Mouse (Mus musculus) cerebellum, postnatal 36 days (tissue): ENCODE results near the gene Ctnnbl1.
A peak's percentile ranks its signal among the peaks of the same experiment; 100 is the strongest.

ENCODE experiments used
- DNase-seq, 2 experiments: peaks; one replicate each; pipeline ENCODE4 v3.0.0; 2021 to 2022; ENCODE audit warnings: mixed read lengths in 2 of 2

Ctnnbl1 gene

DNA sequence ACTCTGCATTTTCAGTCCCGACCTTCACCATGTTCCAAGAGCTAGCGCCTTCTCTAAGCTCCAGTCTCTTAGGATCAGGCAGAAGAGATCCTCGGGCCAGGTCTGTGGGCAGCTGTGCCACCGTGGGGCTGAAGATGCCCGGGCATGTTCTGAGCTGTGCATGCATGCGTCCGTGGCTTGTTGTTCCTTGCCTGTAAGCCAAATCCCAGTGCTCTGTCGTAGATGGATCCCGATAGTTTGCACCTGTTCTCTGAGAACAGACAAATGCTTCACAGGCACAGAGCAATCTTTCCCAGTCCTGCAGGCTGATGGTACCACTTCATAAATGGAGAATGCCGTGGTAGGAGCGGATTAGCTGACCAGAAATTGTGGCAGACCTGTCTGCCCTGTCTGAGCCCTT lies 87.0 kb downstream of the Ctnnbl1 start:
- DNase-seq, result no peak

DNA sequence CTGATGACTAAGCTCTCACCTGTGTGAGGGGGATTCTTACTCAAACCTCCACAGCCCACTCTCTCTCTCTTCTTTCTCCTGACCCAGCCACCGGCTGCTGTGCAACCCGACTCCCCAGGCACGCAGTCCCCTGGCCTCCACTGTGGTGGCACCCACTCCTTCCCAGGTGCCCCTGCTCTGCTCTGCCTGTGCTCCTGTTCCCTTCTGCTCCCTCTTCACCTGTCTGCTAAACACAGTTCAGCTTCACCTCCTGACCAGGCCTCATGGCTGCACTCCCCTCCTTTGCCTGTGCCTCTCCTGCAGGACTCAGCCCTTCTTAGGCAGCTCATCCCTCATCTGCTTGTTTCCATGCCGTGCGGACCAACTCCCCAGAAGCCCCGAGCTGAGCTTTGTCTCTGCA lies 92.9 kb downstream of the Ctnnbl1 start:
- no peak for DNase-seq

DNA sequence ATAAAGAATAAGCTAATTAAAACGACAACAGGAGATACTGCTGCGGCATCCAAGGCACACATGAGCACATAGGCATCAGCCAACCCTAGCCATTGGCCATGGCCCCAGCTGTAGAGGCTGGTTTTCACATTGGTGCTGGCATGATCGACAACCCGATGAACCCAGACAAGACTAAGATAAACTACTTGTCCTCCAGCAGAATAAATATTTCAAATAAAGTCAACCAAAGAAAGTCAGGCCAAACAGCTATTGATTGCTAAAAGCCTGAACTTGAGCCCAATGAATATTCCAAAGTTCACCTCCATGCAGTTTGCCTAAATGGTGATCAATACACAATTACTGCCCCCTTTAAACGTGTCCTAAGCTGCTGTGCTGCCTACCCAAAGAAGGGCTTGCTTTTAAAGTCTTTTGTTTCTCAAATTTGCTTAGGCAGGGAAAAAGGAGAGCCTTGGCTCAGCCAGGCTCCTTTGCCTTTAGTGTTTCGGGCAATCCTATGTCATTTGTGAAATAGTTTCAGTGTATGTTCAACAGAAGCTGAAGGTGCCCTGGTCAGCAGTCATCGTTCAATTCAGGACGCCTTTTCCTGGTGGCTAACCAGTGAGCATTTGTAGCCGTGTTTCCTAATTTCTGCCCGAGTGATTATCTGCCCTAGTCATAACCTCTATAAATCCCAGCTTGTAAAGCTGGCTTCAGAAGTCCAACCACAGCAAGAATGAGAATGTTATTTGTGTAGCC lies 93.6 kb downstream of the Ctnnbl1 start:
- DNase-seq, result no peak

DNA sequence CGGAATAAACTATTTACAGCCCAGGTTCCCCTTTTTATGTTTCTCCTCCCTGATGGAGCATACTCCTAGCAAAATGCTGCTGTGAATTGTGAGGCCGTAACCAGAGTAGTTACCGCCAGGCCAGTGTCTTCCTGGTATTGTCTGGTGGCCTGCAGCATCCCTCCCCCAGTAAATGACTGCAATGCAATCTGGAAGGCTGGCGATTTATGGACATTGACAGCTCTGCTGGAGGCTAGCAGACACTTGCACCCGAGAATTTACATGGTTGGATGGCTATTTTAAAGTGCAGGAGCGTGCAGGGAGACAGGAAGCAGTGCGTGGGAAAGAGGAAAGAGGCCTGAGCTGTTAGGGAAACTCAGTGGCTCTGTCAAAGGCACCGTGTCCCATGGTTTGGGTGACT lies 99.8 kb downstream of the Ctnnbl1 start:
- no peak for DNase-seq

DNA sequence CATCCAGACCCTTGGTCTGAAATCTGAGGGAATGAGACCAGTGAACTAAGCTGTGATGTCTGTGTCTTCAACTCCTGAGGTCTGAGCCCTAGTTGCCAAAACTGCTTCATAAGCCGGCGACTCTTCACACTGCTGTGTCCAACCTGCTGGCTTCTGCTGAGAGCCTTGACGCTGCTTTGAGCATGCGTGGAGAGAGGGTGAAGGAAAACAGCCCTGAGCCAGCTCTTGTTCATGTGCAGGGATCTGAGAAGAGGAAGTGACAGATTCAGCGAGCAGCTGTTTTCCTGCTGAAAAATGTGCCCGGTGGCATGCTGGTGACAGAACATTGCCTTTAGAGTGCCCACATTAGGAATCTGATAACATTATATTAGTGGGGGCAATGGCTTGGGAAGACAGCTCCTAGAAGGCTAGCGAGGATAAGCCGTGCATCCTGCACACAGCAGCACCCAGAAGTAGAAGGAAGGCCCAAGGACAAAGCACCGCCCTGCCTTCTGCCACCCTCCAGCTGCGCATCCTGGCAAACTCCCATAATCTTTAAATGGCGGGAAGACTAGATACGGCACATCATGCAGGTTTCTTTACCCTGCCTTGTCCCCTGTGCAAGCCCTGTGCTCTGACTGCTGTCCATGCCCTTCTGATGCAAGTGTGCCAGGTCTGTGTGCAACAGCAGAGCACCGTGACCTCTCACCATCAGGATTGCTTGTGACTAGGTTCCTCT lies 101.2 kb downstream of the Ctnnbl1 start:
- no peak for DNase-seq

DNA sequence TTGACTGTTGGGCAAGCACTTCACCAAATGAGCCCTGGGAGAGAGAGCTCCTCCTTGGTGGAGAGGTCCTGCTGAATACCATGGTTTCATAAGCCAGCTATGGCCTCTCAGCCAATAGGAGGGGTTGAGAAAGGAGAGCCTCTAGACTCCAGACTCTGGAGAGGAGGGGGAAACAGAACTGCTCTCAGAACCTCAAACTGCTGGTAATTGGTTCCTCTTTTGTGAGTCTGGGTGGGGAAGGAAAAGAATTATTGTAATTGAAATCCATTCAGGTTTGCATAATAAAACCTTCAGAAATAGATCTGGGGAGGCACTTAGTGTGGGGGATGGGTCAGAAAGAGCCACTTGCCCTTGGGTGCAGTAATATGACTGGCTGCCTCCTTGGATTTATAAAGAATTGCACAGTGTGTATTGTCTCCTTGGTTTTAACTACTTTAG lies 103.5 kb downstream of the Ctnnbl1 start:
- no peak for DNase-seq

DNA sequence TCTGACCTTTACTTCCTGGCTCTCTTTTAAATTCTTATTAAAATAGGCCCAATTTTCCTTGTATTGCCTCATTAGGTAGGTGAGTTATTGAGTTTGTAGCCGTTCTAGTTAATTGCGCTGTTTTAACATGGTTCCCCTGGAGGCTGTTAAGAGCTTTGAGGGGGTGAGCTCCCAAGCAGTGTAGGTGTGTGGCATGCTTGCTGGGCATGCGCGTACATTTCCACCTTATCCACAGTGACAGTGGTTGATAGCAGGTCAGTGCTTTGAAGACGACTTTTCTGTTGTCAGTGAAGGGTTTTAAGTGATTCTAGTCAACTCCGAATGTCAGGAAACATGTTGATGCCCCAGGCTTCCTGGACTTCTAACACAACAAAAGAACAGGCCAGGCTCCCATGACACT lies 103.9 kb downstream of the Ctnnbl1 start:
- no peak for DNase-seq

DNA sequence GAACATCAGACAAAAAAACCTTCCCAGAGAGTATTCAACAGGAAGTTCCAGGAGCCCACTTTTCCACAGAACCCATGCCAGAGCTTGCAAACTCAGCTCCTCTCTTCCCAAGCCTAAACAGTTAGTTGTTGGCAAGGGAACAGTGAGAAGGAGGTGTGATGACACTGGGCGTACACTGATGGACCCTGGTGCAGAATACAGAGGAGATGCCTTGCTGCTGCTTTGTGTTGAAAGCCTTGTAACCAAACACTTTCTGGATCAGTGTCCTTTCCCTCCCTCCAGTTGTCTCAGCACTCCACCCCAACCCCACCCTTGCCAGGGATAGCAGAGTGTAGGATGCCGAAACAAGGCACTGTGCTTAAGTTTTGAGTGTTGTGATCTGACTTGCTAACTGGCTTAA lies 107.5 kb downstream of the Ctnnbl1 start:
- no peak for DNase-seq

DNA sequence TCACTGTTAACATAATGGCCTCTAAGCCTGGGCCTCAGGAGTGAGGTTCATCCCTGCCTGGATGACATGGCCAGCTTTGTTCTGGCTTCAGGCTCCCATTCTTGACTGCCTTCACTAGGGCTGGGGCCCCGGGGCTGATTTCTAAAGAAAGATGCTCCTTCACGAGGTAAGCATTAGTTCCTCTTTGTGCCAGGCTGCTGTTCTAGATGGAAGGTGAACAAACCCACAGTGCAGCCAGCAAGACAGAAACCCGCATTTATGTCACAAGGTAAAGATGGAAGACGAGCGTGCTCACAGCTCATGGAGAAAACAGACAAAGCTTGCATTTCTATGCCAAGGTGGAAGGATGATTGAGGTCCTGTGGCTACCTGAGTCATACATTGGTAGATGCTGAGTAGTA lies 108.6 kb downstream of the Ctnnbl1 start:
- no peak for DNase-seq

DNA sequence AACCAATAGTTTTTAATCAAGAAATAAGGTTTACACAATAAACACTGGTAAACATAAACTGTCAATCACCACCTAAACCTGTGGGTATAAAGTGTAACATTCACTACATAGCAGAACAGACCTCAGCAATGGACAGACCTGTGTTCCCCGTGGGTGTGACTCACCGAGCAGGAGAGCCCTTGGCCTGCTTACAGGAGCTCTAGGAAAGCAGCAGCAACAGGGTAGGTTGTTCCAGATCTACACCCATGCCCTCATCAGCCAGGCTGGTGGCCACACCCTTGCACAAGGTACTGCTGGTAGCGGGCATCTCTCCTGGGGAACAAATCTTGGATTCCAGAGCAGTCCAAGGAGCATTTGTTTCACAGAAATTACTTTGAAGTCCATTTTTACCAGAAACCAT lies 115.9 kb downstream of the Ctnnbl1 start:
- no peak for DNase-seq

DNA sequence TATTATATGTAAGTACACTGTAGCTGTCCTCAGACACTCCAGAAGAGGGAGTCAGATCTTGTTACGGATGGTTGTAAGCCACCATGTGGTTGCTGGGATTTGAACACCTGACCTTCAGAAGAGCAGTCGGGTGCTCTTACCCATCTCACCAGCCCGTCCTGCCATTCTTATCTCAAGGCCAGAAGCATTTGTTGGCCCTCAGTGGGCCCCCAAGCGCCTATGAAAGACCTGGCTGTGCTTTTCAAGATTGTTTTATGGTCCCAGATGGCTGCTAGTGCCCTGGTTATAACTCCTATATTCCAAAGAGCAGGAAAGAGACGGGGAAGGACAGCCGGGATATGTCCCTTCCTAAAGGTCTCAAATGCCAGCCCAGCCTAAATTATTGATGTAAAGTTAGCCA lies 118.6 kb downstream of the Ctnnbl1 start:
- no peak for DNase-seq

DNA sequence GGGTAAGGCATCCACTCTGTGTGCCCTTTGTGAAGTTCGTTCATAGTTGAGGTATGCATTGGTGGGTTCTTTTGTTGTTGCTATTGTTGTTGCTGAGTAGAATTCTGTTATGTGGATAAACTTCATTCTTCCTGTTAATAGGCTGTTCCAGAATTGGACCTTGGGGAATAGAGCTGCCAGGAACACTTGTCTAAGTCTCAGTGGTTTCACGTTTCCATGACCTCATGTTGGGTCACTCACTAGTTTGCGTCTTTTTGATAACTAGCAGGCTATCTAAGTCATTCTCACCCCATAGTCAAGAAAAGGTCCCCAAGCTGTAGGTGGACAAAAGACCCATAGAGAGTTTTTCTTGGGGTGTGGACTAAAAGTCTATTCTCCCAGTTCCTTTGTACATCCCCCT lies 120.3 kb downstream of the Ctnnbl1 start:
- no peak for DNase-seq

DNA sequence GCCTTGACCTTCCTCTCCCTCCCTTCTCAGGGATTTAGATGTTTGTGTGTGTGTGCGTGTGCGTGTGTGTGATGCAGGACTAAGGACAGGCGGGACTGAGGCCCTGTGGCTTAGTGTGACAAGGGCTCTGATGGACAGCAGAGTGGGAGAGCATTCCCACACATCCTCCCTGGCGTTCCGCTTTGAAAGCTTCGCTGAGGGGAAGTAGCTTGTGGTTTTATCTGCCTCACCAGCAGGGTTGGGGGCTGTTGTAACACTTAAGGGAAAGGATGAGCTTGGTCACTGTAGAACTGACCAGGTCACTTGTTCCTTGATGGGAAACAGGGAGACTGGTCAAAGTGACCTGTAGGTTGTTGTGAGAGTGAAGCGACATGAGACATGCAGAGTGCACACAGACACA lies 121.1 kb downstream of the Ctnnbl1 start:
- no peak for DNase-seq

DNA sequence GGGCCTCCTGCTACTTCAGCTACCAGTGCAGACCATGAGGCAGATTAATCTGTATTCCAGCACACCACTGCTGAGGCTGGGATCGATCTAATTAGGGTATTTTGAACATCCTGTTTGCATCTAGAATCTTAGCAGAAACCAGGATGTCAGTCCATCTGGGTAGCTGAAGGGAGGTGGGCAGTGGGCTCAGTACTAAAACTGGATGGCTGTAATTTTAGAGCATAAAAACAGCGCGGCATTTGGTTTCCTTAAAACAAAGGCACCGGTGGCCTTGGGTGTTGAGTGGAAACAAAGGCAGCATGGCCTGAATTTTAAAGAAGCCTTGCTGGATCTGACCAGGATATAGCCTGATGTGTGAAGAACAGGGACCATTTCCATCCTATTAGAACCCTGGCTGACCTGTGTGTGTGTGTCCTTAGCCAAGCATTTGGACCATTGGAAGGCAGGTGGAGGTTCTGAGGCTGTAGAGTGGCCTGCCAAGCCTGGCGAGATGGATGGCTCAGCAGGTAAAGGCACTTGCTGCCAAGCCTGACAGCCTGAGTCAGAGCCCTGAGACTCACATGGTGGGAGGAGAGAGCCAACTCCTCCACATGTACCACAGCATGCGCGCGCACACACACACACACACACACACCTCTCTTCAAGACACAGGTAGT lies 122.0 kb downstream of the Ctnnbl1 start:
- peak; percentile 92 for DNase-seq

DNA sequence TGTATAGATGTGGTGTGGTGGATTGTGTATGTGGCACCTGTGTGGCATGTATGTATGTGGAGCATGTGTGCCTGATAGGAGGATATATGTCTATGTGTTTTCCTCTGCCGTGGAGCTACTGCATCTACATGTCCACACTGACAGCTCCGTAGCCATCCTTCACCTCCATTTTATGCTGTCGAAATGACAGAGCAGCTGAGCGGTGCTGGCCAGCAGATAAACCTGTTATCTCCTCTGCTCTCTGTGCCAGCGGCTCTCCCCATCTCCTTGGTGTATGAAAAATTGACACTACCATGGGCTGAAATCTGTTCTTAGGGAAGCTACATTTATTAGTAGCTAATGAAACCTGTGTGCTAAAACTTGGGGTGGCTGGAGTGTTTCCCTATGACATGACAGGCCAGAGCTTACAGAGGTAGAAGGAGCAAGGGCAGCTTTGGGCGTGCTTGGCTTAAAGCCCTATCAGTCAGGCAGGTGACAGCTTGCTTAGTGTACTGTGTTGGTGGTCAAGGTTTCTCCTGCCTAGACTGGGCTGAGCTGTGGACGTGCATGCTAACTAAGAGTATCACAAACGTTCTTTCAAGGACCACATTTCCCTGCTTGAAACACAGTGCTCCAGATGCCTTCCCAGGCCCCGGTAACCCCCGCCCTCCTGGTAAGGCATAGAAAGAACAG lies 124.2 kb downstream of the Ctnnbl1 start:
- DNase-seq, result no peak

DNA sequence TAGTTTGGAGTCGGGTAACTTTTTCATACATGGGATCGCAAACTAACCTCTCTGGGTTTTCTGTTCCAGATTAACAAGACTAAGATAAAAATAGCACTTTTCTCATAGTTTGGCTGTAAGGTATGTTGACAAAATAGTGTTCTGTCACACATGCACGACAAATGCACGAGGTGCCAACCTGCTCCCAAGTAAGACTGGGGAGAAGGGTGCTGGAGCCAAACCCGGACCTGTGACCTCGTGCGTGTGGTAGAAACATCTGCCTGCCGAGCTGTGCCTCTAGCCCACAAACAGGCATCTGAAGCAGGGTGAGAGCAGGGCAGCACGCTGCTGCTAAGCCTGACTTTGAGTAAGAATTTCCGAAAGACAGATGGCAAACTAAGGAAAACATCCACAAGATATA lies 125.1 kb downstream of the Ctnnbl1 start:
- no peak for DNase-seq

DNA sequence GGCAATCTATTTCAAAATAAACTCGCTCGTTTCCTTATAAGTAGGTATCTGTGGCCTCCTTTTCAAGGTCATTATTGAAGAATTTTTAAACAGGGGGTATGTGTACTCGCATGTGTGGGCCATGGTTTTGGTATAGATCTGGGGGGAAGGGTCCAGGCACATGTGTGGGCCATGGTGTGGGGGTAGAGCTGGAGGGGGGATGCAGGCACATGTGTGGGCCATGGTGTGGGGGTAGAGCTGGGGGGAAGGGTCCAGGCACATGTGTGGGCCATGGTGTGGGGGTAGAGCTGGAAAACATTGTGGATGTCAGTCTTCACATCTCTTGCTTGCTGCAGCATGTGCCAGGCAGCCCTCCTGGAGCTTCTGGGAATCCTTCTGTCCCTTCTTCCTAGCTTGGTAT lies 129.9 kb downstream of the Ctnnbl1 start:
- DNase-seq, result no peak

DNA sequence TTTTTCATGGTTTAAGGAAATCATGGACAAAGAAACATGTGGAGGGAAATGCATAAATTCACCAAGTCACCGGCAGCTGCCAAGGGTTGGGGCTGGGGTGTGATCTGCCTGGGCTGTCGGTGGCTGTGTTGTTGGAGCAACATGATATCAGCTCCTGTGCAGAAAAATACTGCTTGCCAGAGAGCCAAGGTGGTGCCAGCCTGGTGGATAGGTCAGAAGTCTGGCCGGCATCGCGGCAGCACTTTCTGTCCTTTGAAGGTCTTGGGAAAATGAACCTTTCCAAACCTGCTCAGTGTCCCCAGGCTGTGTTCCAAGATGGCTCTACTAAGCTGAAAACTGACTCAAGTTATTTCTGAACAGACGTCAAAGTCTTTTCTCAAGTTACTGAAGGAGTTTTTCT lies 133.0 kb downstream of the Ctnnbl1 start:
- peak in 1 of 2 experiments; percentile 20 for DNase-seq

DNA sequence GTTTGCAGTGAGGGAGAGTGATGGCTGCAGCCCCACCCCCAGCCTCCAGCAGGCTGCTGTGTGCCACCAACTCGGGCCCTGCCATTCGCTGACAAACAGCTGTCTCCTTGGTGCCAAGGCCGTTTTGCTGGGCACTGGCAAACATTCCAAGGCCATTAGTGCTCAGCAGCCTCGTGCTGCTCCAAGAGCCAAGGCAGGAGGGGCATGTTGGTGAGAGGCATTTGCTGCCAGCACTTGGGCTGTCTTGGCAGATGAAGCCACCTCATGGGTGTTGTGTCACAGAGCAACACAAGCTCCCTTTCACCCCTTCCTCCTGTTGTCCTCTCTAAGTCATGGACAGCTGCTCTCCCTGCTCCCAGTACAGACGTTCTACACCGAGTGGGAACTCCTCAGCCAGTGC lies 136.0 kb downstream of the Ctnnbl1 start:
- DNase-seq, result peak; percentile 21 to 28

DNA sequence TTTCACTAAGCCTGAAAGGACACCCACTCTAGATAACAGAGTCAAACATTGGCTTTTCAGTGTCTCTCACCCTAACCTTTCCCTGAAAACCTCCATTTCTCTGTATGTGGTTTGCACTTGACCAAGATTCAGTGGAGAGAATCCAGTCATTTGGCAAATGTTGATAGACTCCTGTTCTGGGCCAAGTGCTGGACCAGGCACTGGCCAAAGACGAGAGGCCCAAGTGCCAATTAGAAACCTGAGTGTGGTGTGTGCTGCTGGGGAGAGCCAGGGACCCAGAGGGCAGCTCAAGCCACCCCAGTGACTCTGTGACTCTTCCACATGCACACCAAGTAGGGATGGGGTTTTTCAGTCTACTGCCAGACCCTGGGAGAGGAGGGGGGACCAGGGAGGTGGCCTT lies 136.5 kb downstream of the Ctnnbl1 start:
- no peak for DNase-seq

DNA sequence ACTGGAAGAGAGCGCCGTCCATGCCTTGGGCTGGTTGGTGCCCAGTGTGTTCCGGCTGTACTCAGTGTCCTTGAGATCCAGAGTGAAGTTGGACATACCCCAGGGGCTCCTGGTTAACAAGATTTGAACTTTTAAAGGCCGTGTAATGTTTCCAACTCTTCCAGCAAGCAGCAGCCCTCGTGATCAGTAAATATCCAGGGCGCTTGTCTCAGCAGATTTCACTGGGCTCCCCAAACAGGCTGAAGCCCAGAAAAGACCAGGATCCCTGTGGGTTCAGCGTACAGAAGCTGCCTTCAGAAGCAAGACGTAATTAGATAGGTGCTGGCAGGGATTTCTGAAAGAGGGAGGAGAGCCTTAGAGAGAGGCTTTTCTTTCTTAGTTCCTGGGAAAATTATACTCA lies 137.9 kb downstream of the Ctnnbl1 start:
- no peak for DNase-seq

DNA sequence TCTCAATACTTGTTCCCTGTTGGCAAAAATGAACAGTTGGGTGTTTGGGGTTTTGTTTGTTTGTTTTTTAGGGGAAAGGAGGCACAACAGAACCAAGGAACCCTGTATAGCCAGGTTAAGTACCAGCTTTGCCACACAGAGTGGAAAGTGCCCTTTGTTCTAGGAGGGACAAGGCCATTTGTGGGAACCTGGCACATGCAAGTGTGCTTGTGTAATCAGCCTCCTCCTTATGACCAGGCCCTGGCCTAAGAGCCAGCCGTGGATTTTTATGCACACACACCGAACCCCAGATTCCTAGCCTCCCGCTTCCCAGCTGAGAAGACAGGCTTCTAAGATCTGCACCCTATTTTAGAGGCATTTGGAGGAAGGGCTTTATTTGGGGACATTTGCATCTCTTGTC lies 140.2 kb downstream of the Ctnnbl1 start:
- DNase-seq, result no peak

DNA sequence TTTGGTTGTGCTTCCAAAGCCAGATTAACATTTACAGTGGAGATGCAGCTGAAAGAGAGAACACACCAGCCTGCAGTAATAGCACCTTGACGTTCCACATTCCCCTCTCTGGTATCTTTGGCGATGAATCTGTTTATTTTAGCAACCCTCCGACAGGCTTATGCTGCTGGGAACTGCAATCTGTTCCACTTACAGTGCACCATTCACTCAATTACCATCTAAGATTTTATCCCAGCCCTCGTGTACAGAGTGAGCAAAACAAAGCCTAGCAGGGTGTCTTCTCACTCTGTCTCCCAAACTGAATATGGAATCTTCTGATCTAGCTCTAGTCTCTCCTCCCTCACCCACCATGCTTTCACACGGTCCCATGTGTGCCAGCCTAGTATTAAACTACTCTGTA lies 140.8 kb downstream of the Ctnnbl1 start:
- no peak for DNase-seq

DNA sequence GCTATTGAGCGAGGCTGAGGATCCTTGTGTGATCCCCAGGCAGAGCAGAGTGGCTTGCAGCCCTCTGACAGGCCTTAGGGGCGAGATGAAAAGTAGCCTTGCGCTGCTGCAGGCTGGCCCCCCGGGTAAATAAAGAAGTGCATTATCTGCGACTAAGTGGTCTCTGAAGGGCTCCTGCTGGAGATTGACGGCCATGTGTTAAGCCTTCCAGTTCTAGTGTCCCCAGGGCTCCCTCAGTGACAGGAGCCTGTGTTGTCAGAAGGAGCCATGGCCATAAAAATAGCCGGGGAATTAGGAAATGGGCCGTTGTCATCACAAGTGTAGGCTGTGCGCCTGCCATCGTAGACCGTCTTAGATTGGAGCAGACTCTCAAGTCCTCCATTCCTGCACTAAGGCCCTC lies 144.7 kb downstream of the Ctnnbl1 start:
- no peak for DNase-seq
